Mouse (Mus musculus) kidney, adult 2 months (tissue): ENCODE data around the gene Mt2.

ENCODE experiments used
- CTCF ChIP-seq: fragments of 200-500 bp; conservative IDR thresholded peaks from 2 replicates; pipeline ENCODE4 v1.5.1; 2011; ENCODE audit warnings: low read depth, mild to moderate bottlenecking, control low read depth, low read length, moderate library complexity, mixed read lengths; ENCODE audit not compliant: insufficient read depth, insufficient read length
- POLR2A ChIP-seq: fragments of 200-500 bp; IDR thresholded peaks from one replicate; pipeline ENCODE4 v1.6.1; 2011; ENCODE audit warnings: low read depth, low read length, control low read depth

DNA sequence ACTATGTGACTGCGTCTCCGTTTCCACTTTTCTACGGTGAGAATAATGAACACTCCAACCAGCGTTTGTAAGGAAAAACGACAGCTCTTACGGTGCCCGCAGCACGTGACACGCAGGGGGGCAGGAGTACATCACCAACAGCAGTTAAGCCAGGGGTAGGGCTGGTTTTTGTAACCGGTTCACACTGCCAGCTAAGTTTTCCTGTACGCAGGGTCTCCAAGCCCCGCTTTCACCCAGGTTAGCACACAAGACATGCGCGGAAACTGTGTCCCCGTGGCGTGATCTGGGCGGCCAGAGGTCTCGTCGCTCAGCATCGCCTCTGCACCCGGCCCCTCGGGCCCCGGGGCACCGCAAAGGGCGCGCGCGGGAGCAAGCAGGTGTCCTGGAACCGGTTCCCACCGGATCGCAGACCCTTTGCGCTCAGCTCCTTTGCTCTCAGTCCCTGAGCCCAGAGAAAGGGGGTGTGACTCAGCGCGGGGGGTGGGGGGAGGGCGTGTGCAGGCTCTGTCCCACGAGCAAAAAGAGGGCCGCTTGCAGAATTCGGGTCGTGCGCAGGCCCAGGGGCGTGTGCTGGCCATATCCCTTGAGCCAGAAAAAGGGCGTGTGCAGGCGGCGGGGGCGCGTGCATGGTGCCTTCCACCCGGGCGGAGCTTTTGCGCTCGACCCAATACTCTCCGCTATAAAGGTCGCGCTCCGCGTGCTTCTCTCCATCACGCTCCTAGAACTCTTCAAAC, at the start of gene Mt2:
- TF ChIP-seq CTCF (no peak), POLR2A (peak; percentile 43)
